Mouse (Mus musculus) fat pad, adult 2 months (tissue): ENCODE measurements around the gene B3gat2.

Source experiments
- DNase-seq: peaks from one replicate; pipeline ENCODE4 v3.0.0-alpha.2; 2011; ENCODE audit warnings: low read depth, low spot score; ENCODE audit errors: extremely low read depth

The B3gat2 gene

GRCm38 (mm10) chr1:23834246-23834645, 72.7 kb downstream of the B3gat2 start:
- no peak for DNase-seq

- DNase-seq, result no peak
Measured at GRCm38 (mm10) chr1:23834819-23835218, 73.3 kb downstream of the B3gat2 start.

- DNase-seq, result no peak
Measured at GRCm38 (mm10) chr1:23836630-23837029, 75.1 kb downstream of the B3gat2 start.

- DNase-seq, result no peak
Measured at GRCm38 (mm10) chr1:23840924-23841323, 79.4 kb downstream of the B3gat2 start.

GRCm38 (mm10) chr1:23842629-23843028, 81.1 kb downstream of the B3gat2 start:
- DNase-seq, result no peak

GRCm38 (mm10) chr1:23843790-23844189, 82.2 kb downstream of the B3gat2 start:
- DNase-seq, result no peak

- no peak for DNase-seq
Measured at GRCm38 (mm10) chr1:23845007-23845406, 83.5 kb downstream of the B3gat2 start.

GRCm38 (mm10) chr1:23846044-23846680, 84.6 kb downstream of the B3gat2 start:
- DNase-seq, result no peak

- no peak for DNase-seq
Measured at GRCm38 (mm10) chr1:23855623-23856022, 94.1 kb downstream of the B3gat2 start.

GRCm38 (mm10) chr1:23860944-23861343, 99.4 kb downstream of the B3gat2 start:
- no peak for DNase-seq

- DNase-seq, result no peak
Measured at GRCm38 (mm10) chr1:23865566-23865965, 104.0 kb downstream of the B3gat2 start.

GRCm38 (mm10) chr1:23867350-23867862, 105.9 kb downstream of the B3gat2 start:
- DNase-seq, result no peak

- DNase-seq, result no peak
Measured at GRCm38 (mm10) chr1:23872194-23872593, 110.6 kb downstream of the B3gat2 start.

- no peak for DNase-seq
Measured at GRCm38 (mm10) chr1:23882681-23883080, 121.1 kb downstream of the B3gat2 start.

- DNase-seq, result no peak
Measured at GRCm38 (mm10) chr1:23884087-23884668, 122.6 kb downstream of the B3gat2 start.

- DNase-seq, result no peak
Measured at GRCm38 (mm10) chr1:23884914-23885313, 123.4 kb downstream of the B3gat2 start.

- no peak for DNase-seq
Measured at GRCm38 (mm10) chr1:23892072-23892471, 130.5 kb downstream of the B3gat2 start.
